Mouse (Mus musculus) embryonic facial prominence, embryonic 15.5 days (tissue): Measurements from ENCODE around the gene Riiad1. TPM values are rescaled to one million over a fixed set of nuclear protein-coding genes. Genes with fewer than 3 reads are reported as not detected.
A peak's percentile ranks its signal among the peaks of the same experiment; 100 is the strongest.

Experiments used
- ATAC-seq: fragments of 200-750 bp; cut with Nextera tagmentation; 2 replicates; pipeline ENCODE4 v1.8.0; 2017; ENCODE audit warnings: low read depth, moderate TSS enrichment; ENCODE audit not compliant: insufficient number of reproducible peaks, low FRiP score, low TSS enrichment
- H3K27ac ChIP-seq: fragments of 300-500 bp; sonication (generic); replicated peaks from 2 replicates; pipeline ENCODE4 v1.5.1; 2015; ENCODE audit warnings: mild to moderate bottlenecking, inconsistent platforms
- H3K27me3 ChIP-seq: fragments of 300-500 bp; sonication (generic); 2 replicates; pipeline ENCODE4 v1.6.1; 2015; ENCODE audit warnings: inconsistent platforms
- H3K36me3 ChIP-seq: fragments of 300-500 bp; sonication (generic); 2 replicates; pipeline ENCODE4 v1.6.1; 2015; ENCODE audit warnings: mild to moderate bottlenecking, inconsistent platforms
- H3K4me1 ChIP-seq: fragments of 300-500 bp; sonication (generic); 2 replicates; pipeline ENCODE4 v1.6.1; 2015; ENCODE audit warnings: inconsistent platforms
- H3K4me2 ChIP-seq: fragments of 300-500 bp; sonication (generic); replicated peaks from 2 replicates; pipeline ENCODE4 v1.6.1; 2015; ENCODE audit warnings: mild to moderate bottlenecking, inconsistent platforms
- H3K4me3 ChIP-seq: fragments of 300-500 bp; sonication (generic); replicated peaks from 2 replicates; pipeline ENCODE4 v1.5.1; 2015; ENCODE audit warnings: mild to moderate bottlenecking, inconsistent platforms
- H3K9ac ChIP-seq: fragments of 300-500 bp; sonication (generic); 2 replicates; pipeline ENCODE4 v1.6.1; 2015; ENCODE audit warnings: inconsistent platforms
- H3K9me3 ChIP-seq: fragments of 300-500 bp; sonication (generic); replicated peaks from 2 replicates; pipeline ENCODE4 v1.6.1; 2016; ENCODE audit warnings: inconsistent platforms
- WGBS: fragments of 180-500 bp; shearing (Covaris S2); methylation state at CpG from one replicate; pipeline ENCODE4 v1.1.7; 2015; 5-methylcytosine and 5-hydroxymethylcytosine counted together
- polyA plus RNA-seq: library from polyadenylated mRNA; unstranded; fragments of >200 nt; fragmentation: Nextera tagmentation; extraction: Ambion mirVana; gene quantifications from 2 replicates; pipeline ENCODE4 v1.2.1, GENCODE M21; 2015

Gene Riiad1
- polyA plus RNA-seq, 1 experiment from 2014 or later = 31.7 TPM

- Histone ChIP-seq H3K9me3 (no peaks in the 10 kb centered on the region), H3K9ac (no peak overlapping the region), H3K4me3 (no peak overlapping the region), H3K4me1 (0 out of 2 replicates have a peak, but pooled peaks cover 5% of the 10 kb centered on the region), H3K27me3 (peaks cover 26% of the 10 kb centered on the region), H3K36me3 (no peaks in the 10 kb centered on the region), H3K4me2 (no peak overlapping the region), H3K27ac (no peak overlapping the region)
- no peak for ATAC-seq
- WGBS = 12% methylated on average over 9 of the region's 9 CpGs
These were observed 1.5 kb downstream of the Riiad1 start for GRCm38 (mm10) chr3:94478591-94479169.

- peaks cover 26% of the 10 kb centered on the region for H3K27me3 ChIP-seq
- H3K9me3 ChIP-seq = no peaks in the 10 kb centered on the region
- no peak within 1 kb of the TSS for H3K4me3 ChIP-seq
- H3K4me2 ChIP-seq = no peak within 1 kb of the TSS
- WGBS = 4% methylated on average over 14 of the region's 14 CpGs
- no peak; the same call in 1 of the 2 replicates for ATAC-seq
- no peak within 1 kb of the TSS for H3K27ac ChIP-seq
- H3K36me3 ChIP-seq = no peaks in the 10 kb centered on the region
- 0 out of 2 replicates have a peak, but pooled peaks cover 6% of the 10 kb centered on the region for H3K4me1 ChIP-seq
- H3K9ac ChIP-seq = no peak within 1 kb of the TSS
These were observed 2.1 kb downstream of the Riiad1 start, which contains the start of gene Celf3 for GRCm38 (mm10) chr3:94477981-94478422. Gene Celf3 (plus strand): TSS chr3:94478295.

- WGBS = 61% methylated on average over 4 of the region's 4 CpGs
- Histone ChIP-seq H3K36me3 (no peaks in the 10 kb centered on the region), H3K4me2 (no peak overlapping the region), H3K4me1 (peaks cover 8% of the 10 kb centered on the region; the same call in 1 of the 2 replicates), H3K27ac (no peak overlapping the region), H3K4me3 (no peak overlapping the region), H3K27me3 (peaks cover 26% of the 10 kb centered on the region), H3K9ac (no peak overlapping the region), H3K9me3 (no peaks in the 10 kb centered on the region)
- ATAC-seq = no peak
These were observed 2.7 kb downstream of the Riiad1 start for GRCm38 (mm10) chr3:94477444-94477843.

GRCm38 (mm10) chr3:94476301-94477035 lies 3.7 kb downstream of the Riiad1 start:
- Histone ChIP-seq H3K27ac (no peak overlapping the region), H3K9ac (no peak overlapping the region), H3K36me3 (no peaks in the 10 kb centered on the region), H3K27me3 (peaks cover 26% of the 10 kb centered on the region), H3K9me3 (no peaks in the 10 kb centered on the region), H3K4me2 (no peak overlapping the region), H3K4me3 (no peak overlapping the region), H3K4me1 (peaks cover 8% of the 10 kb centered on the region; the same call in 1 of the 2 replicates)
- WGBS = 67% methylated on average over 8 of the region's 8 CpGs
- no peak for ATAC-seq

GRCm38 (mm10) chr3:94473567-94474232 lies 6.4 kb downstream of the Riiad1 start:
- H3K4me2 ChIP-seq = no peak overlapping the region
- H3K27ac ChIP-seq = no peak overlapping the region
- H3K9me3 ChIP-seq = no peaks in the 10 kb centered on the region
- H3K36me3 ChIP-seq = no peaks in the 10 kb centered on the region
- ATAC-seq = no peak
- H3K4me1 ChIP-seq = peaks cover 8% of the 10 kb centered on the region; the same call in 1 of the 2 replicates
- 80% methylated on average over 5 of the region's 5 CpGs for WGBS
- H3K9ac ChIP-seq = no peak overlapping the region
- peaks cover 3% of the 10 kb centered on the region for H3K27me3 ChIP-seq
- H3K4me3 ChIP-seq = no peak overlapping the region

DNA sequence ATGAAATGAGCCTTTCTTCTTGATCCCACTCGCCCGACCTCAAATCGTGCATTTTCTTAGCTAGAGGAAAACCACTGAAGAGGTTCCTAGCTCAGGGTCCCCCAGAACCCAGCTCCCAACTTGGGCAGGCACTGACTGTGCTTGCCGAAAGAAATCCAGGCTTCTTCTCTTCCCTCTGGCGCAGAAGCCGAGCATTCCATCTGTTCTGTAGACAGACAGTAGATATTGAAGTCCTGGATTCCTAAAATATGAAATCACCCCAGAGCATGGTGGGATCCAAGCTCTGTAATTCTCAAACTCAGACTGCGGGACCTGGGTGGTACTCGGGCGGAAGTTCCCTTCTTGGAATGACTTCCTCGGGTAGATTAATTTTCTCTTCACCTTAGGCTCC lies 7.0 kb downstream of the Riiad1 start:
- Histone ChIP-seq H3K9me3 (no peaks in the 10 kb centered on the region), H3K27ac (no peak overlapping the region), H3K9ac (no peak overlapping the region), H3K4me3 (no peak overlapping the region), H3K4me2 (no peak overlapping the region), H3K4me1 (peaks cover 8% of the 10 kb centered on the region; the same call in 1 of the 2 replicates), H3K36me3 (no peaks in the 10 kb centered on the region), H3K27me3 (no peaks in the 10 kb centered on the region)
- 40% methylated on average over 10 of the region's 10 CpGs for WGBS
- no peak for ATAC-seq

DNA sequence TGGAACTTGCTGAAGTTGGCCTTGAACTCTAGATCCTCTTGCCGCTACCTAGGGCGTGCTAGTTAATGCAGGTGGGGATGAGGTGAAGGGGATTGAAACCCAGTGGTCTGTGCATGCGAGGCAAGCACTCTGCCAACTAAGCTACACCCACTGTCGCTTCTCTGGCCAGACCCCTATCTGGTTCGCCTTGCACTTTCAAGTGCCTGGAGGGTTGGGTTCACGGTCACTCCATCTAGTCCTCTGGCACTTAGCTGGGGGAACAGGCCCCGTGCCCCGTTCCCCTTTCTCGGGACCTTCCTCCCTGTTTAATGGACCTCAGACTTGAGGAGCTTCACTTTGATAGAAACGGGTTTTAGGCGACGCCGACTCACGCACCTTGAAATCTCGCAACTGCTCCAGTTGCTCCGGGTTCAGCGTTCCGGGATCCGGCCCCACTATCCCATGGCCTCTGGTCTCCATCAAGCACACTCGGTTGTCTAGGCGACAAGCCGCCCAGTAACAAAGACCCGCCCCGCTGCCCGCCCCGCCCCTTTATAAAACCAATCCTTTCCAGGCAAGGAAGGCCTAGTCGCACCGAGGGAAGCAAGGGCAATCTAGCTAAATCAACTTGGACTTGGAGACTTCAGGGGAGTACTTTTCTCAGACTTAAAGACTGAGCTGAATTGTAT lies 7.6 kb downstream of the Riiad1 start:
- no peaks in the 10 kb centered on the region for H3K9me3 ChIP-seq
- no peak for ATAC-seq
- H3K4me1 ChIP-seq = peaks cover 8% of the 10 kb centered on the region; the same call in 1 of the 2 replicates
- H3K4me3 ChIP-seq = no peak overlapping the region; the same call in 1 of the 2 replicates
- H3K4me2 ChIP-seq = peak overlapping the region; percentile 38
- WGBS = 9% methylated on average over 28 of the region's 28 CpGs
- H3K9ac ChIP-seq = no peak overlapping the region
- H3K27ac ChIP-seq = no peak overlapping the region
- H3K27me3 ChIP-seq = no peaks in the 10 kb centered on the region
- H3K36me3 ChIP-seq = no peaks in the 10 kb centered on the region

DNA sequence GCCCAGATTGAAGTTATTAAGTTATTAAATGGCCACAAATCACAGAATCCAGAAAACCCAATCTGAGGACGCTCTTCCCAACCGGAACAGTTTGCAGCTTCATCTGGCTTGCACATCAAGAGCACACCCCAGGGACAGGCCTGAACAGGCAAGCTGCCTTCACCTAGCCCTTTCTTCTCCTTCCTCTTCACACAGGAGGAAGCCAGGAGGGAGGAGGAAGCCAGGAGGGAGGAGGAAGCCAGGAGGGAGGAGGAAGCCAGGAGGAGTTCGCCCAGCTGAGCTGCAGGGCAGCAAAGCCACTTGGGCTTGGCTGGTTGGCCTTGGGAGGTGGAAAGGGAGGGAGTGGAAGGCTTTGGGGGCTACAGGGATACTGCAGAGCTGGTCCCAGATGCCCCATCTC lies 11.2 kb downstream of the Riiad1 start:
- Histone ChIP-seq H3K27me3 (no peaks in the 10 kb centered on the region), H3K27ac (no peak overlapping the region), H3K9me3 (no peaks in the 10 kb centered on the region), H3K9ac (no peak overlapping the region), H3K4me2 (no peak overlapping the region), H3K4me1 (peaks cover 8% of the 10 kb centered on the region; the same call in 1 of the 2 replicates), H3K4me3 (no peak overlapping the region), H3K36me3 (no peaks in the 10 kb centered on the region)
- ATAC-seq = no peak
- WGBS = 27% methylated on average over 3 of the region's 3 CpGs

- Histone ChIP-seq H3K4me3 (no peak overlapping the region), H3K27me3 (no peaks in the 10 kb centered on the region), H3K4me2 (no peak overlapping the region), H3K9me3 (no peaks in the 10 kb centered on the region), H3K27ac (no peak overlapping the region; the same call in 1 of the 2 replicates), H3K4me1 (no peaks in the 10 kb centered on the region), H3K36me3 (no peaks in the 10 kb centered on the region), H3K9ac (no peak overlapping the region)
- WGBS = 53% methylated on average over 13 of the region's 13 CpGs
- ATAC-seq = no peak
These were observed 14.3 kb downstream of the Riiad1 start for GRCm38 (mm10) chr3:94465632-94466430.

DNA sequence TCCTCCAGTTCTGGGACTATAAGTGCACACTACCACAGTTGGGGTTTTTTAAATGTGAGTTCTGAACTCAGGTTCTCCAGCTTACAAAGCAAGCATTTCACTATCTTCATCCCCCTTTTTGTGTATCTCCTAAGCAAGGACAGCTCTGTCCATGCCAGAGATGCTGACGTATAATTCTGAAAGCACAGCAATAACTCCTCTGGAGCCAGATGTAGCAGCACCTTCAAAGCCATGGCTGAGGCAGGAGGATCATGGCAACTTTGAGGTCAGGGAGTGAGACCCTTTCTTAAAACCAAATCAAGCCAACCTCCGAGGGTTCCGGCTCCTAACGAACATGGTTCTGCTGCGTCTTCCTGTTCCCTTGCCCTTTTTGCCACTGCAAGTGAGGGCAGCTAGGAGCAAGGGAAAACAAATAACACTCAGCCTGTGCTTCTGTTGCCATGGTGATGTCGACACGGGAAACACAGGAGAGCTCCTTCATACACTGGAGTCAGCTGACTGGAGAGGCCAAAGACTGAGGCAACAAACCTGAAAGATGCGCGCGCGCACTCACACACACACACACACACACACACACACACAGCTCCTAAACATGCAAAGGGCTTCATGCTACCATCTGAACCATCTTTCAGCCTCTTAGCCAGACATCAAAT lies 16.1 kb downstream of the Riiad1 start:
- Histone ChIP-seq H3K4me3 (no peak overlapping the region), H3K4me2 (no peak overlapping the region), H3K4me1 (no peaks in the 10 kb centered on the region), H3K27me3 (no peaks in the 10 kb centered on the region), H3K9ac (no peak overlapping the region), H3K36me3 (no peaks in the 10 kb centered on the region), H3K27ac (no peak overlapping the region), H3K9me3 (no peaks in the 10 kb centered on the region)
- no peak for ATAC-seq
- 63% methylated on average over 11 of the region's 11 CpGs for WGBS
